Mouse (Mus musculus) G1E (cell line): Measurements from ENCODE around the gene Gm17304. TPM values are rescaled to one million over a fixed set of nuclear protein-coding genes. Genes with fewer than 3 reads are reported as not detected.

Experiments
- ATAC-seq: 2 replicates; pipeline ENCODE4 v1.8.0; 2016; ENCODE audit warnings: mild to moderate bottlenecking; ENCODE audit not compliant: insufficient number of reproducible peaks, poor library complexity, low FRiP score, severe bottlenecking; ENCODE audit errors: extremely low read depth
- DNase-seq: peaks from one replicate; pipeline ENCODE4 v3.0.0; 2012; ENCODE audit warnings: low spot score
- H3K27me3 ChIP-seq: 2 replicates; pipeline ENCODE4 v1.6.1; 2012; ENCODE audit warnings: mild to moderate bottlenecking, low read length, inconsistent platforms; ENCODE audit not compliant: insufficient read depth
- H3K36me3 ChIP-seq: replicated peaks from 2 replicates; pipeline ENCODE3; 2012; ENCODE audit warnings: mild to moderate bottlenecking, inconsistent platforms
- H3K4me1 ChIP-seq: 2 replicates; pipeline ENCODE4 v1.6.1; 2012; ENCODE audit warnings: low read depth, low read length, inconsistent platforms, mixed read lengths; ENCODE audit not compliant: insufficient read depth
- H3K4me3 ChIP-seq: 2 replicates; pipeline ENCODE4 v1.5.1; 2012; ENCODE audit warnings: low read depth, mild to moderate bottlenecking, inconsistent platforms, low read length, moderate library complexity, mixed read lengths
- H3K9me3 ChIP-seq: replicated peaks from 2 replicates; pipeline ENCODE4 v1.6.1; 2012; ENCODE audit warnings: inconsistent platforms
- CTCF ChIP-seq: IDR thresholded peaks from 2 replicates; pipeline ENCODE4 v1.5.1; 2012; ENCODE audit warnings: low read depth, low read length, inconsistent platforms, mixed read lengths
- GATA1 ChIP-seq: IDR thresholded peaks from 2 replicates; pipeline ENCODE4 v1.6.1; 2012; ENCODE audit warnings: borderline replicate concordance, low read length, inconsistent platforms, mixed read lengths
- GATA2 ChIP-seq: IDR thresholded peaks from 2 replicates; pipeline ENCODE4 v1.6.1; 2012; ENCODE audit warnings: low read depth, low read length, inconsistent platforms, borderline replicate concordance
- POLR2AphosphoS5 ChIP-seq: IDR thresholded peaks from 2 replicates; pipeline ENCODE4 v1.6.1; 2012; ENCODE audit warnings: low read depth, low read length, inconsistent platforms; ENCODE audit not compliant: insufficient replicate concordance
- TAL1 ChIP-seq: conservative IDR thresholded peaks from 2 replicates; pipeline ENCODE4 v1.6.1; 2012; ENCODE audit warnings: low read depth, low read length, inconsistent platforms, mixed read lengths
- polyA plus RNA-seq: library from polyadenylated mRNA; stranded (reverse); fragments of >175 nt; gene quantifications from 2 replicates; pipeline ENCODE4 v1.2.3, GENCODE M21; 2012
- total RNA-seq, 2 experiments: library from RNA; stranded (forward) in 1 of 2; stranded (reverse) in 1 of 2; fragments of 200-1000 nt in 1 of 2; fragments of >200 nt in 1 of 2; fragmentation: Nextera tagmentation in 1 of 2; gene quantifications; 2 replicates each; pipeline ENCODE4 v1.2.3; 2014 to 2017

The Gm17304 gene
- total and polyA plus RNA-seq, 3 experiments, result not detected

GRCm38 (mm10) chr5:106614570-106614969, 5.7 kb downstream of the Gm17304 start:
- Histone ChIP-seq H3K27me3 (no peaks in the 10 kb centered on the region), H3K9me3 (no peaks in the 10 kb centered on the region), H3K4me3 (no peak overlapping the region), H3K4me1 (peaks cover 9% of the 10 kb centered on the region; the same call in 1 of the 2 replicates), H3K36me3 (peaks cover 80% of the 10 kb centered on the region)
- DNase-seq, result no peak
- no peak for ATAC-seq
- TF ChIP-seq GATA2 (no peak), POLR2AphosphoS5 (no peak), GATA1 (no peak), CTCF (no peak), TAL1 (no peak)

DNA sequence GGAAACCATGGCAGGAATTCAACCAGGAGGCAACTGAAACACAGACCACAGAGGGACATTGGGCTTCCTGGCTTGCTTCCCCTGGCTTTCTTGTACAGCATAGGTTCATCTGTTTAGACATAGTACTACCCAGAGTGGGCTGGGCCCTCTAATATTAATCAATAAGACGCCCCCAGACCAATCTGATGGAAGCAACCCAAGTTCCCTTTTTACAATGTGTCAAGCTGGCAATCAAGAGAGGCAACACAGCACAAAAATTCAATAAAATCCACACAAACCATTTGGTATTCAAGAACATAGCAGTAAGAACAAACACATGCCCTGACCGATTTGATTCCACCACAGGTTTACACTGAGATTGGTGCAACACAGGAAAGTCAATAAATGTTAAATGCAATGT, 6.1 kb downstream of the Gm17304 start:
- DNase-seq, result no peak
- no peak for TF ChIP-seq GATA2
- no peak for TF ChIP-seq TAL1
- no peak for TF ChIP-seq CTCF
- no peak for TF ChIP-seq GATA1
- no peak for TF ChIP-seq POLR2AphosphoS5
- Histone ChIP-seq H3K27me3 (no peaks in the 10 kb centered on the region), H3K4me3 (no peak overlapping the region), H3K9me3 (no peaks in the 10 kb centered on the region), H3K4me1 (peaks cover 9% of the 10 kb centered on the region; the same call in 1 of the 2 replicates), H3K36me3 (peaks cover 77% of the 10 kb centered on the region)
- no peak for ATAC-seq

DNA sequence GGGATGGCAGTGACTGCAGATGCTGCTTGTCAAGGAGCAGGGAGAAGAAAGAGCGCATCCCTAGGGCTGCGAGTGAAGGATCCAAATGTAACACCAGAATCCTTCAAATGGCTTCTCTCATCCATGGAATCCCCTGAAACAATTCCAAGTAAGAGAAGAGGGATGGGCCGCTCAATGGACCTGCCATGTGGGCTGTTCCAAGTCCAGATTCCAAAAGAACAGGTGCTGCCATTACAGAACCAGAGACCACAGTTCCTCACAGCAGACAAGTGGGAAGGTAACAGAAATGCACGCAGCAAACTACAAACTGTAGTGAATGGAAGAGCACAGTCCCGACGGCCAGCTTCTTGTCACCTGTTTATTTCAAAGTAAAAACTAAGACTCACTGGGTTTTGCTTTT, 11.5 kb downstream of the Gm17304 start:
- TF ChIP-seq POLR2AphosphoS5 (no peak), CTCF (no peak), GATA2 (no peak), GATA1 (no peak), TAL1 (no peak)
- peaks cover 75% of the 10 kb centered on the region for H3K36me3 ChIP-seq
- H3K27me3 ChIP-seq, result no peaks in the 10 kb centered on the region
- H3K4me1 ChIP-seq, result 0 out of 2 replicates have a peak, but pooled peaks cover 3% of the 10 kb centered on the region
- ATAC-seq (no peak), DNase-seq (no peak)
- H3K4me3 ChIP-seq, result no peak overlapping the region
- H3K9me3 ChIP-seq, result no peaks in the 10 kb centered on the region

DNA sequence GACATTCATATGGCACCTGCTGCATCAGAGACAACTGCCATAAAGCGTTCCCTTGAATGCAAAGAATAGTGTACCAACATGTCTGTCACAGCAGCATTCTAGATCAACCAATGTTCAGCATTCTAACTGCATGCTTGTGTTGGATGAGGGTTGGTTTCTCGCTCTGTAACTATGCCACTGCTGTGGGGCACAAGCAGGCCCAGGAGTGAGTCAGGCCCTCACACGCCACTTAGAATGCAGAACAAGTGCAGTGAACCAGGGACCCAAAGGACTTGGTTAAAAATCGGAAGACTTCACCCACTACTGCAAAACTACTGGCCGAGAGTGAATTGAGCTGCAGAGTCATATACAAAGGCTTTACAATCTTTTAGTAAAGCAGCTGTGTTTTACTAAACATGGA, 13.3 kb downstream of the Gm17304 start:
- no peak for DNase-seq
- peaks cover 79% of the 10 kb centered on the region for H3K36me3 ChIP-seq
- no peak overlapping the region for H3K4me3 ChIP-seq
- H3K4me1 ChIP-seq, result 0 out of 2 replicates have a peak, but pooled peaks cover 2% of the 10 kb centered on the region
- H3K9me3 ChIP-seq, result no peaks in the 10 kb centered on the region
- TF ChIP-seq GATA2 (no peak), GATA1 (no peak), POLR2AphosphoS5 (no peak), CTCF (no peak), TAL1 (no peak)
- ATAC-seq, result no peak
- no peaks in the 10 kb centered on the region for H3K27me3 ChIP-seq

GRCm38 (mm10) chr5:106623337-106623736, 14.4 kb downstream of the Gm17304 start:
- no peak for DNase-seq
- H3K4me1 ChIP-seq, result 0 out of 2 replicates have a peak, but pooled peaks cover 2% of the 10 kb centered on the region
- no peak overlapping the region for H3K4me3 ChIP-seq
- no peak for TF ChIP-seq TAL1
- no peak for TF ChIP-seq GATA1
- no peak for TF ChIP-seq POLR2AphosphoS5
- no peak for TF ChIP-seq CTCF
- no peak for TF ChIP-seq GATA2
- no peaks in the 10 kb centered on the region for H3K27me3 ChIP-seq
- peaks cover 82% of the 10 kb centered on the region for H3K36me3 ChIP-seq
- no peak for ATAC-seq
- no peaks in the 10 kb centered on the region for H3K9me3 ChIP-seq

GRCm38 (mm10) chr5:106628369-106629149, 19.7 kb downstream of the Gm17304 start:
- DNase-seq (no peak), ATAC-seq (no peak)
- Histone ChIP-seq H3K27me3 (no peaks in the 10 kb centered on the region), H3K36me3 (peaks cover 72% of the 10 kb centered on the region), H3K4me3 (no peak overlapping the region), H3K4me1 (no peaks in the 10 kb centered on the region), H3K9me3 (no peaks in the 10 kb centered on the region)
- TF ChIP-seq CTCF (no peak), POLR2AphosphoS5 (no peak), GATA2 (no peak), TAL1 (no peak), GATA1 (no peak)

GRCm38 (mm10) chr5:106636423-106636946, 27.6 kb downstream of the Gm17304 start:
- Histone ChIP-seq H3K4me1 (no peaks in the 10 kb centered on the region), H3K36me3 (peaks cover 69% of the 10 kb centered on the region), H3K27me3 (no peaks in the 10 kb centered on the region), H3K4me3 (no peak overlapping the region), H3K9me3 (no peaks in the 10 kb centered on the region)
- TF ChIP-seq CTCF, result no peak
- TF ChIP-seq TAL1, result no peak
- no peak for TF ChIP-seq GATA1
- no peak for TF ChIP-seq GATA2
- no peak for TF ChIP-seq POLR2AphosphoS5
- ATAC-seq, result no peak
- no peak for DNase-seq
